Mouse (Mus musculus): ENCODE results near the gene Col5a2. TPM values are rescaled to one million over a fixed set of nuclear protein-coding genes. Genes with fewer than 3 reads are reported as not detected.

Gene Col5a2
- polyA plus RNA-seq, 1 experiment = 2.9 TPM

- TF ChIP-seq POLR2A (IDR thresholded peaks at IDR 0.05; ENCODE audit: insufficient read depth, low read length) (no peak), CTCF (IDR thresholded peaks at IDR 0.05; ENCODE audit: low read depth, low read length) (no peak), EP300 (IDR thresholded peaks at IDR 0.05; ENCODE audit: insufficient read depth, low read depth, low read length) (no peak)
- H3K9ac ChIP-seq (ENCODE audit: low read depth, poor library complexity, severe bottlenecking) = no peak overlapping the region
- H3K9me3 ChIP-seq (replicated peaks; ENCODE audit: control insufficient read depth, insufficient read depth, low read length, poor library complexity, severe bottlenecking) = no peaks in the 10 kb centered on the region
- H3K4me3 ChIP-seq (ENCODE audit: low read depth, low read length) = no peak overlapping the region
- no peaks in the 10 kb centered on the region for H3K36me3 ChIP-seq (ENCODE audit: control insufficient read depth, insufficient read depth, low read length, poor library complexity, severe bottlenecking)
- no peaks in the 10 kb centered on the region for H3K4me1 ChIP-seq (ENCODE audit: control insufficient read depth, insufficient read depth, low read length)
- no peaks in the 10 kb centered on the region for H3K27me3 ChIP-seq (ENCODE audit: control insufficient read depth, insufficient read depth, low read length, poor library complexity, severe bottlenecking)
- no peak overlapping the region for H3K27ac ChIP-seq (ENCODE audit: insufficient read depth, low read length)
These were observed 79.2 kb downstream of the Col5a2 start for GRCm38 (mm10) chr1:45423915-45424314.

GRCm38 (mm10) chr1:45420554-45420953, 82.5 kb downstream of the Col5a2 start:
- no peaks in the 10 kb centered on the region for H3K36me3 ChIP-seq (ENCODE audit: control insufficient read depth, insufficient read depth, low read length, poor library complexity, severe bottlenecking)
- TF ChIP-seq CTCF (IDR thresholded peaks at IDR 0.05; ENCODE audit: low read depth, low read length) (no peak), EP300 (IDR thresholded peaks at IDR 0.05; ENCODE audit: insufficient read depth, low read depth, low read length) (no peak), POLR2A (IDR thresholded peaks at IDR 0.05; ENCODE audit: insufficient read depth, low read length) (no peak)
- no peak overlapping the region for H3K9ac ChIP-seq (ENCODE audit: low read depth, poor library complexity, severe bottlenecking)
- no peak overlapping the region for H3K27ac ChIP-seq (ENCODE audit: insufficient read depth, low read length)
- H3K27me3 ChIP-seq (ENCODE audit: control insufficient read depth, insufficient read depth, low read length, poor library complexity, severe bottlenecking) = no peaks in the 10 kb centered on the region
- no peaks in the 10 kb centered on the region for H3K4me1 ChIP-seq (ENCODE audit: control insufficient read depth, insufficient read depth, low read length)
- H3K9me3 ChIP-seq (replicated peaks; ENCODE audit: control insufficient read depth, insufficient read depth, low read length, poor library complexity, severe bottlenecking) = no peaks in the 10 kb centered on the region
- H3K4me3 ChIP-seq (ENCODE audit: low read depth, low read length) = no peak overlapping the region

- Histone ChIP-seq H3K36me3 (ENCODE audit: control insufficient read depth, insufficient read depth, low read length, poor library complexity, severe bottlenecking) (no peaks in the 10 kb centered on the region), H3K9me3 (replicated peaks; ENCODE audit: control insufficient read depth, insufficient read depth, low read length, poor library complexity, severe bottlenecking) (no peaks in the 10 kb centered on the region), H3K27me3 (ENCODE audit: control insufficient read depth, insufficient read depth, low read length, poor library complexity, severe bottlenecking) (no peaks in the 10 kb centered on the region), H3K9ac (ENCODE audit: low read depth, poor library complexity, severe bottlenecking) (no peak overlapping the region), H3K4me1 (ENCODE audit: control insufficient read depth, insufficient read depth, low read length) (no peaks in the 10 kb centered on the region), H3K4me3 (ENCODE audit: low read depth, low read length) (no peak overlapping the region), H3K27ac (ENCODE audit: insufficient read depth, low read length) (no peak overlapping the region)
- TF ChIP-seq CTCF (IDR thresholded peaks at IDR 0.05; ENCODE audit: low read depth, low read length) = no peak
- no peak for TF ChIP-seq POLR2A (IDR thresholded peaks at IDR 0.05; ENCODE audit: insufficient read depth, low read length)
- TF ChIP-seq EP300 (IDR thresholded peaks at IDR 0.05; ENCODE audit: insufficient read depth, low read depth, low read length) = no peak
These were observed 83.2 kb downstream of the Col5a2 start for GRCm38 (mm10) chr1:45419858-45420257.

DNA sequence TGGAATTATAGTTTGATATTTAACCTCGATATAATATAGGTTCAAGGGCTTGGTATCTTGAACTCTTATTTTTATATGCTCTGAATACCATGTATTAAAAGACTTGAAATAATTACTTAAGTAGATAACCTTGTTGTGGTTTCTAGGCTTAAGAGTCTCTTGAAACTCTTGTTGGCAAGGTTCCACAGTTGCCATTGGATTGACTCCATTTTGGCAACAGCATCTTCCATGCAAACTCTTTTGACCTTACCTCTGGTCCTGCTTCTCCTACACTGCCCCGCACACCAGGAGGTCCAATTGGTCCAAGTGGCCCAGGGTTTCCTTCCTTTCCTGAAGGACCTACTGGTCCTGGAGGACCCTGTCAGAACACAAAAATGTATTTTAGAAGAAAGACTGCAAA, 121.2 kb downstream of the Col5a2 start:
- Histone ChIP-seq H3K4me1 (ENCODE audit: control insufficient read depth, insufficient read depth, low read length) (no peaks in the 10 kb centered on the region), H3K9ac (ENCODE audit: low read depth, poor library complexity, severe bottlenecking) (no peak overlapping the region), H3K27ac (ENCODE audit: insufficient read depth, low read length) (no peak overlapping the region), H3K9me3 (replicated peaks; ENCODE audit: control insufficient read depth, insufficient read depth, low read length, poor library complexity, severe bottlenecking) (no peaks in the 10 kb centered on the region), H3K4me3 (ENCODE audit: low read depth, low read length) (no peak overlapping the region), H3K36me3 (ENCODE audit: control insufficient read depth, insufficient read depth, low read length, poor library complexity, severe bottlenecking) (no peaks in the 10 kb centered on the region), H3K27me3 (ENCODE audit: control insufficient read depth, insufficient read depth, low read length, poor library complexity, severe bottlenecking) (no peaks in the 10 kb centered on the region)
- TF ChIP-seq EP300 (IDR thresholded peaks at IDR 0.05; ENCODE audit: insufficient read depth, low read depth, low read length) = no peak

GRCm38 (mm10) chr1:45379992-45380690, 122.9 kb downstream of the Col5a2 start:
- no peak overlapping the region for H3K9ac ChIP-seq (ENCODE audit: low read depth, poor library complexity, severe bottlenecking)
- no peaks in the 10 kb centered on the region for H3K4me1 ChIP-seq (ENCODE audit: control insufficient read depth, insufficient read depth, low read length)
- H3K27ac ChIP-seq (ENCODE audit: insufficient read depth, low read length) = no peak overlapping the region
- H3K36me3 ChIP-seq (ENCODE audit: control insufficient read depth, insufficient read depth, low read length, poor library complexity, severe bottlenecking) = no peaks in the 10 kb centered on the region
- H3K4me3 ChIP-seq (ENCODE audit: low read depth, low read length) = no peak overlapping the region
- no peaks in the 10 kb centered on the region for H3K9me3 ChIP-seq (replicated peaks; ENCODE audit: control insufficient read depth, insufficient read depth, low read length, poor library complexity, severe bottlenecking)
- TF ChIP-seq CTCF (IDR thresholded peaks at IDR 0.05; ENCODE audit: low read depth, low read length) (no peak), POLR2A (IDR thresholded peaks at IDR 0.05; ENCODE audit: insufficient read depth, low read length) (no peak), EP300 (IDR thresholded peaks at IDR 0.05; ENCODE audit: insufficient read depth, low read depth, low read length) (no peak)
- H3K27me3 ChIP-seq (ENCODE audit: control insufficient read depth, insufficient read depth, low read length, poor library complexity, severe bottlenecking) = no peaks in the 10 kb centered on the region

- Histone ChIP-seq H3K27me3 (ENCODE audit: control insufficient read depth, insufficient read depth, low read length, poor library complexity, severe bottlenecking) (no peaks in the 10 kb centered on the region), H3K9me3 (replicated peaks; ENCODE audit: control insufficient read depth, insufficient read depth, low read length, poor library complexity, severe bottlenecking) (no peaks in the 10 kb centered on the region), H3K36me3 (ENCODE audit: control insufficient read depth, insufficient read depth, low read length, poor library complexity, severe bottlenecking) (no peaks in the 10 kb centered on the region), H3K4me1 (ENCODE audit: control insufficient read depth, insufficient read depth, low read length) (no peaks in the 10 kb centered on the region), H3K4me3 (ENCODE audit: low read depth, low read length) (no peak overlapping the region), H3K27ac (ENCODE audit: insufficient read depth, low read length) (no peak overlapping the region), H3K9ac (ENCODE audit: low read depth, poor library complexity, severe bottlenecking) (no peak overlapping the region)
- TF ChIP-seq POLR2A (IDR thresholded peaks at IDR 0.05; ENCODE audit: insufficient read depth, low read length) (no peak), CTCF (IDR thresholded peaks at IDR 0.05; ENCODE audit: low read depth, low read length) (no peak), EP300 (IDR thresholded peaks at IDR 0.05; ENCODE audit: insufficient read depth, low read depth, low read length) (no peak)
These were observed 137.7 kb downstream of the Col5a2 start for GRCm38 (mm10) chr1:45365427-45365826.
